Mouse (Mus musculus): ENCODE measurements around the gene Csad. TPM values are rescaled to one million over a fixed set of nuclear protein-coding genes. Genes with fewer than 3 reads are reported as not detected.

Gene Csad
- polyA plus RNA-seq (2014; fragmentation: Illumina TruSeq; extraction: RNeasy Lipid Tissue Mini Kit (QIAGEN cat#74804); ENCODE audit: low replicate concordance): 6.3 TPM

GRCm38 (mm10) chr15:102204674-102205505 lies at the start of gene Csad:
Gene Csad, minus strand, starts transcription at chr15:102204724.

GRCm38 (mm10) chr15:102231748-102232147 lies 27.2 kb upstream of the Csad start, which contains the start of gene Itgb7:
Gene Itgb7, minus strand, starts transcription at chr15:102231944.

GRCm38 (mm10) chr15:102202971-102203834 lies 1.3 kb downstream of the Csad start, which contains the start of gene Zfp740:
Gene Zfp740, plus strand, starts transcription at chr15:102203249.

GRCm38 (mm10) chr15:102150301-102151135 lies 54.0 kb downstream of the Csad start, which contains the start of gene Soat2:
Gene Soat2, plus strand, starts transcription at chr15:102150526.

GRCm38 (mm10) chr15:102144274-102144711 lies 60.2 kb downstream of the Csad start, which contains the start of gene Igfbp6:
Gene Igfbp6, plus strand, starts transcription at chr15:102144362.

GRCm38 (mm10) chr15:102136129-102136758 lies 68.3 kb downstream of the Csad start, which contains the start of gene Spryd3:
Gene Spryd3, minus strand, starts transcription at chr15:102136234.

Other genes starting within 250 kb of the Csad start
- 56.2 TPM for gene Krt8, start 200.2 kb downstream of the Csad start, polyA plus RNA-seq (2014; fragmentation: Illumina TruSeq; extraction: RNeasy Lipid Tissue Mini Kit (QIAGEN cat#74804); ENCODE audit: low replicate concordance)
- gene Krt18, start 176.5 kb downstream of the Csad start, polyA plus RNA-seq (2014; fragmentation: Illumina TruSeq; extraction: RNeasy Lipid Tissue Mini Kit (QIAGEN cat#74804); ENCODE audit: low replicate concordance): 1.4 TPM
- gene Eif4b, start 131.0 kb downstream of the Csad start, polyA plus RNA-seq (2014; fragmentation: Illumina TruSeq; extraction: RNeasy Lipid Tissue Mini Kit (QIAGEN cat#74804); ENCODE audit: low replicate concordance): 159 TPM
- gene Tns2, start 104.3 kb downstream of the Csad start, polyA plus RNA-seq (2014; fragmentation: Illumina TruSeq; extraction: RNeasy Lipid Tissue Mini Kit (QIAGEN cat#74804); ENCODE audit: low replicate concordance): 6.5 TPM
- gene Spryd3, start 68.5 kb downstream of the Csad start, polyA plus RNA-seq (2014; fragmentation: Illumina TruSeq; extraction: RNeasy Lipid Tissue Mini Kit (QIAGEN cat#74804); ENCODE audit: low replicate concordance): 0.30 TPM
- not detected for gene Igfbp6, start 60.4 kb downstream of the Csad start, polyA plus RNA-seq (2014; fragmentation: Illumina TruSeq; extraction: RNeasy Lipid Tissue Mini Kit (QIAGEN cat#74804); ENCODE audit: low replicate concordance)
- gene Soat2, start 54.2 kb downstream of the Csad start, polyA plus RNA-seq (2014; fragmentation: Illumina TruSeq; extraction: RNeasy Lipid Tissue Mini Kit (QIAGEN cat#74804); ENCODE audit: low replicate concordance): 11.7 TPM
- 17.0 TPM for gene Zfp740, start 1.5 kb downstream of the Csad start, polyA plus RNA-seq (2014; fragmentation: Illumina TruSeq; extraction: RNeasy Lipid Tissue Mini Kit (QIAGEN cat#74804); ENCODE audit: low replicate concordance)
- gene Itgb7, start 27.2 kb upstream of the Csad start, polyA plus RNA-seq (2014; fragmentation: Illumina TruSeq; extraction: RNeasy Lipid Tissue Mini Kit (QIAGEN cat#74804); ENCODE audit: low replicate concordance): not detected
- 0.48 TPM for gene Rarg, start 52.8 kb upstream of the Csad start, polyA plus RNA-seq (2014; fragmentation: Illumina TruSeq; extraction: RNeasy Lipid Tissue Mini Kit (QIAGEN cat#74804); ENCODE audit: low replicate concordance)
- not detected for gene Gm9918, start 65.8 kb upstream of the Csad start, polyA plus RNA-seq (2014; fragmentation: Illumina TruSeq; extraction: RNeasy Lipid Tissue Mini Kit (QIAGEN cat#74804); ENCODE audit: low replicate concordance)
- 0.78 TPM for gene Mfsd5, start 74.7 kb upstream of the Csad start, polyA plus RNA-seq (2014; fragmentation: Illumina TruSeq; extraction: RNeasy Lipid Tissue Mini Kit (QIAGEN cat#74804); ENCODE audit: low replicate concordance)
- gene Espl1, start 91.5 kb upstream of the Csad start, polyA plus RNA-seq (2014; fragmentation: Illumina TruSeq; extraction: RNeasy Lipid Tissue Mini Kit (QIAGEN cat#74804); ENCODE audit: low replicate concordance): 0.19 TPM
- 6.2 TPM for gene Pfdn5, start 121.4 kb upstream of the Csad start, polyA plus RNA-seq (2014; fragmentation: Illumina TruSeq; extraction: RNeasy Lipid Tissue Mini Kit (QIAGEN cat#74804); ENCODE audit: low replicate concordance)
- 5.8 TPM for gene Myg1, start 127.0 kb upstream of the Csad start, polyA plus RNA-seq (2014; fragmentation: Illumina TruSeq; extraction: RNeasy Lipid Tissue Mini Kit (QIAGEN cat#74804); ENCODE audit: low replicate concordance)
- gene Aaas, start 146.0 kb upstream of the Csad start, polyA plus RNA-seq (2014; fragmentation: Illumina TruSeq; extraction: RNeasy Lipid Tissue Mini Kit (QIAGEN cat#74804); ENCODE audit: low replicate concordance): 4.4 TPM
- not detected for gene Sp7, start 162.5 kb upstream of the Csad start, polyA plus RNA-seq (2014; fragmentation: Illumina TruSeq; extraction: RNeasy Lipid Tissue Mini Kit (QIAGEN cat#74804); ENCODE audit: low replicate concordance)
- 83.0 TPM for gene Sp1, start 201.4 kb upstream of the Csad start, polyA plus RNA-seq (2014; fragmentation: Illumina TruSeq; extraction: RNeasy Lipid Tissue Mini Kit (QIAGEN cat#74804); ENCODE audit: low replicate concordance)
- not detected for gene Amhr2, start 240.6 kb upstream of the Csad start, polyA plus RNA-seq (2014; fragmentation: Illumina TruSeq; extraction: RNeasy Lipid Tissue Mini Kit (QIAGEN cat#74804); ENCODE audit: low replicate concordance)